Mouse (Mus musculus): ENCODE results near the gene Atp6v0b.

The Atp6v0b gene

DNA sequence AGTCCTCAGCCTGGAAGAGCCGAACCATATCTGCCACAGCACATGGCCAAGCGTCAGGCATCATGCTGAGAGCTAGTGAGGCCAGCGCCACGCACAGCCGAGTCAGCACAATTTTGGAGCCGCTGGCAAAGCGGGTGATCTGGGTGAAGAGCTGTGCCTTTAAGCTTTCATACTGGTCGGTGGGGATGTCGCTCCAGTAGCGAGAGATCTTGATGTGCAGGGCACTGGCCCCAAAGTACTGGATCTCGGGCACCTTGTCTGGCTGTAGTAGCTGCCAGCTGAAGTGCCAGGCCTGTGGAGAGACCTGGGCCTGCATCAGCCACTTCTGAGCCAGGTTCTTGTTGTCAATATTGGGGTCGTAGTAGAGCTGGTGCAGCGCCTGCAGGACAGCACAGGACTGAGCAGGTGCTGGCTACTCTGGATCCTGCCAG is 25.0 kb upstream of the Atp6v0b start:
- DNase-seq (ENCODE audit: extremely low read depth, low read depth, low spot score): no peak

DNA sequence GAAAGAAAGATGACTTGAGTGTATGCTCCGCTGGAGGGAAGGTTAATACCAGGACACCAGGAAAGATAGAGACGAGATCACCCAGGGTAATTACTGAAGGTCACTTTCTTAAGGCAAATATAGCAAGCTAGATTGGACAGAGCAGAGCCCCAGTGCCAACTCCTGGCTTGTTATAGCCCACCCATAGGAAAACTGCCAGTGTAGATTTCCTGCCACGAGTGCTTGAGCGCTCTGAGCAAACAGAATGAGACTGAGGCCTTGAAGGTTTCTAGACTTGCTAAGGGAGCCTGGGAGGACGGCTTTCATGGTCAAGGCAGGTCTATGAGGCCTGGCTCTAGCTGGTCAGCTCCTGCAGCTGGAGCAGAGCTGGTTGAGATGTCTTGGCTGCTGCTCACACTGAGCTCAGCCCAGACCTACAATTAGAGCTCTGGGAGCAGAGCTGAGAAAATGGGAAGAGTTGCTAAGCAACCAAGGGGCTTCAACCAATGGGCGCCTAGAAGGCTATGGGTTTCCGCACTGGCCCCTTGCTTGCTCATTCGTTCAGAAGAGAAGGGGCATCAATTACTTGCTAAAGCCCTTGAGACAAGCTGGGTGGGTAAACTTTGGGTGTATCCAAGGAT is 21.8 kb upstream of the Atp6v0b start:
- no peak for DNase-seq (ENCODE audit: extremely low read depth, low read depth, low spot score)

- DNase-seq (ENCODE audit: extremely low read depth, low read depth, low spot score): peak; percentile 62
These were observed 19.1 kb upstream of the Atp6v0b start for GRCm38 (mm10) chr4:117906196-117906595.

DNA sequence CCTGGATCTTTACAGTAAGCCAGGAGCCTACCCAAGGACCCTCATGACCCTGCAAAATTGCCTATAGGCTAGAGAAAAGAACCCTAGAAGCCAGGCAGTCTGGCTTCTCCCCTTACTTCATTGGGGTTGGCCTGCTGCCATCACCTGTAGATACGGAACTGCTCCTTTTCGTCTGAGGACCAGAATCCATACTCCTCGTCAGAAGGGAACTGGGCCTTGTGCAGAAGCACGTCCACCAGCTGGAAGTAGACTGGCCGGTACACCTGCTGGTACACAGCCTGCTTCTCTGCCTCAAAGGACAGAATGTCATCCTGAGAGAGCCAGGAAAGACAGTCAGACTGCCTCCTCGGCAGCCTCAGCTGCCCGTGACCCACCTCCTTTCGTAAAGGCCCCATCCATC is 17.6 kb upstream of the Atp6v0b start:
- DNase-seq (ENCODE audit: extremely low read depth, low read depth, low spot score): no peak

GRCm38 (mm10) chr4:117904094-117904493 is 17.0 kb upstream of the Atp6v0b start:
- DNase-seq (ENCODE audit: extremely low read depth, low read depth, low spot score): no peak

DNA sequence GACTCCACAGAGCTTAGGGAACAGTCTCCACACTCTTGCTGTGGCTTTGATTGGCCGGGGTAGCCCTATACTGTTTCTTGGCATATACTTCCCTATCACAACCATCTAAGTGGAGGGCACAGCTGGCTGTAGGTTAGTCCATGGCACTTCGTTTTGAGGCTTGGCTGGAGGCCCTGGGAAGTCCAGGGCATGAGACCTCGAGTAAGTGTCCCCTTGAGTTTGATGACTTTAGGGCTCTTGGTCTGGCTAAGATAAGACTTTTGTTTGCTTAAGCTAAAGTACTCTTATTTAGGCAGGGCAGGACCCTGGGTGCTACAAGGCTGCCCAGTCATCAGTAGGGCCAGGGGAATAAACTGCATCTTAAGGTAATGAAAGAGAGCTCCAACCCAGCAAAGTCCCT is 11.0 kb upstream of the Atp6v0b start:
- DNase-seq (ENCODE audit: extremely low read depth, low read depth, low spot score): no peak

DNA sequence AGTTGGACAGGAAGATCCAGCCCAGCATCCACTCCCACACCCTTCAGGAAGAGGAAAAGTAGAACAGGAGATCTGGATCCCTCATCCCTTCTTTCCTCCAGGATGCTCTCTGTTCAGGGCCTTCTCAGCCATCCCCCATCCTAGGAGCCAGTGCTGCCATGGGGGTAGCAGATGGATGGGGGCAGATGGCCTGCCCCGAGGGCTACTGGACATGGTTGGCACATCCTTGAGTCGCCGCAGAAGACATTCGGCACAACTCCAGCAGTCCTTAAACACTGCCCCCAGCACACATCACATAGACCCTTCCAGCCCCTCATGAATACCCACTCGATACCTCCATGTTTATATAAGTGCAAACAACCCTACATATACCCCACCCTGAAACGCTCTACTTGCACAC is 8.9 kb upstream of the Atp6v0b start:
- no peak for DNase-seq (ENCODE audit: extremely low read depth, low read depth, low spot score)

GRCm38 (mm10) chr4:117895339-117895738 is 8.2 kb upstream of the Atp6v0b start:
- no peak for DNase-seq (ENCODE audit: extremely low read depth, low read depth, low spot score)

GRCm38 (mm10) chr4:117894601-117895000 is 7.5 kb upstream of the Atp6v0b start:
- DNase-seq (ENCODE audit: extremely low read depth, low read depth, low spot score): no peak

GRCm38 (mm10) chr4:117893376-117893775 is 6.2 kb upstream of the Atp6v0b start:
- DNase-seq (ENCODE audit: extremely low read depth, low read depth, low spot score): no peak

- peak; percentile 37 for DNase-seq (ENCODE audit: extremely low read depth, low read depth, low spot score)
These were observed 4.6 kb upstream of the Atp6v0b start, which contains the start of gene Dph2 for GRCm38 (mm10) chr4:117891738-117892161. Dph2 (minus strand) TSS chr4:117892032.

DNA sequence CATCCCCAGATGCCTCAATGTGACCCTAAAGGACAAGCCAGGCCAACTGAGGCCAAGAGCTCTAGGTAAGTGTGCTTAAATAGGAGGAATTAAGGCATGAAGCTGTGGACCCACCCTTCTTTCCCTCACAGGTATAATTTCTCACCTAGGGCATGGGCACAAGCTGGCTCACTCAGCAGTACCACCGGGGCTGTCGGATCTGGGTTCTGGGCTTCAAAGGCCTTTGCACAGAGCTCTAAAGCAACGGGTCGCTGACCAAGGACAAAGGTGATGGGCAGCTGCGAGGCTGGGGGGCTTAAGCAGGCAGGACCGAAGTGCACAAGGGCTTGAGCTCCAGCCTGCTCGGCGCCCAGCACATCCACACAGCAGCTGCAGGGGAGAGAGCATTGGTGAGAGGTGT is 3.6 kb upstream of the Atp6v0b start:
- DNase-seq (ENCODE audit: extremely low read depth, low read depth, low spot score): no peak

DNA sequence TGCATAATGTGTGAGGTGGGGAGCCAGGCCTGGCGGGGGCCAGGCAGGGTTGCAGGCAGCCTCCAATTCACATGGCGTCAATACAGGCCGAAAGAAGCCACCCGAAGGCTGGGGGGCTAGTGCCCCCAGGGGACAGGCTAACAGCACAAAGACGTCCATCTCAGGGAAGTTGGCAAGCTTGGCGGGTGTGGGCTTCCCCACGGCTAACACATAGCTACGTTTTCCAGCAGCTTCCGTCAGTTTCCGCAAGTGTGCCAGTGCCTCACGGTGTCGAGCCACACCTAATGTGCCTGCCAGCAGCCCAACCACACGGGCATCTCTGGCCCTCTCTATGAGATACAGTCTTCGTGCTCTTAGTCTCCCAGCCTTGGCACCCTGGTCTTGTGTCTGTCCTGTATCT is 2.9 kb upstream of the Atp6v0b start:
- no peak for DNase-seq (ENCODE audit: extremely low read depth, low read depth, low spot score)

GRCm38 (mm10) chr4:117889471-117889870 is 2.3 kb upstream of the Atp6v0b start:
- DNase-seq (ENCODE audit: extremely low read depth, low read depth, low spot score): no peak

GRCm38 (mm10) chr4:117887920-117888319 is 787 bp upstream of the Atp6v0b start:
- no peak for DNase-seq (ENCODE audit: extremely low read depth, low read depth, low spot score)

DNA sequence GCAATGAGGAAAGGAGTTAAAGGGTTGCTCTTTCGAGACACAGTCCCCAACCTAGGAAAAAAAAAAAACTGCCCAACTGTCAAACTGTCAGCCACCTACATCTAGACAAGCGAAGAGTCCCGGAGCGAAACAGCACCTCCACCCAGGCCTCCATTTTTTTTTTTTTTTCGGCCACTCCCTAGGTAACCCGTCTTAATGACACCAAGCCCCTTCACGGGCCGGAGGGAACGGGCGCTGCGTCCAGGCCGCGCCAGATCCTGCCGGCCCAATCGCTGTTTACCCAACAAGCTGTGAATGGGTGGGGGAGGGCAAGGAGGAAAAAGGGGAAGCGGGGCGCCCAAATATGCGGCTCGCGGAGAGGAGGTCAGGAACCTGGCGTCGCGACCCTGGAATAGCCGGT is 489 bp downstream of the Atp6v0b start:
- no peak for DNase-seq (ENCODE audit: extremely low read depth, low read depth, low spot score)

GRCm38 (mm10) chr4:117885994-117886393 is 1.1 kb downstream of the Atp6v0b start:
- no peak for DNase-seq (ENCODE audit: extremely low read depth, low read depth, low spot score)

- no peak for DNase-seq (ENCODE audit: extremely low read depth, low read depth, low spot score)
These were observed 2.0 kb downstream of the Atp6v0b start for GRCm38 (mm10) chr4:117885093-117885492.

GRCm38 (mm10) chr4:117884146-117884545 is 3.0 kb downstream of the Atp6v0b start:
- no peak for DNase-seq (ENCODE audit: extremely low read depth, low read depth, low spot score)

DNA sequence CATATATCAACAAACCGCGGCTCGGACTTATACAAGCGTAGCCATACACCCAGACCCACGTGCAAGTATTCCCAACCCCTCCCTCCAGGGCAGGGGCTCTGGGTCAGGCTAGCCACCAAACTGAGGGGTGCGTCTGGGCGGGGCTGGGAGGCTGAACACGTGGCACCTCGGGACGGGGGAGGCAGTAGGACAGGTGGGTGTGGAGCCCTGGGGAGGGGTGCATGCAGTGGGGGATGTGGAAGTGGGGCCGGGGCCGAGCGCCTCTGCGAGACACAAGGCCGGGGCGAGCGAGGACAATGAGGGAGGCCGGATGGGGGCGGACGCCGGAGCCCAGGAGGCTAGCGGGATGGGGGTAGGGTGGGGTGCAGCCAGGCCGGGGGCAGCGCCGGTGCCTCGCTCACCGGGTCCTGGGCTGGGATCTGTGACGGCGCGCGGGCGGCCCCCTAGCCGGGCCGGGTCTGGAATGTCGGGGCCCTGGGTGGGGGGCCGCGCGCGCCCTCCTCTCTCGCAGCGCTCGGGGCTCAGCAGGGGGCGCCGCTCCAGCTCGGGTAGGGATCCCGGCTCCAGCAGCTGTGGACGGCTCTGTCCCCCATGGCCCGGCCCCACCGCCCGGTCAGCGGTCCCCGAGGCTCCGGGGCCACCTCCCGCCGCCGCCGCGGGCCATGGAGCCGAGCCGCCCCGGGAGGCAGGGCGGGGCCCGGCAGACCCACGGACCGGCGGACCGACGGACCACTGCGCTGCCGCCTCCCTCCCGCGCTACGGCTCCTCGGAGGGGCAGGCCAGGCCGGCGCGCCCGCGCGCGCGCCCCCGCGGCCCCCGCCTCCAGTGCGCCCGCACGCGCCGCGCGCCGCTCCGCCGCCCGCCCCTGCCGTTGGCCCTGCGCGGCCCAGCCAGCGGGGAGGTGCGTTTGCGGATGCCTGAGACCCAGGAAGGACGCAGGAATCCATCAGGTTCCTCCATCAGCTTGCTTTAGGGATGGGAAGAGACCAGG is 4.1 kb downstream of the Atp6v0b start, which contains the start of gene B4galt2:
TSS of gene B4galt2 (minus strand) at position 787 of the 991 bp plus-strand sequence.
- DNase-seq (ENCODE audit: extremely low read depth, low read depth, low spot score): no peak

DNA sequence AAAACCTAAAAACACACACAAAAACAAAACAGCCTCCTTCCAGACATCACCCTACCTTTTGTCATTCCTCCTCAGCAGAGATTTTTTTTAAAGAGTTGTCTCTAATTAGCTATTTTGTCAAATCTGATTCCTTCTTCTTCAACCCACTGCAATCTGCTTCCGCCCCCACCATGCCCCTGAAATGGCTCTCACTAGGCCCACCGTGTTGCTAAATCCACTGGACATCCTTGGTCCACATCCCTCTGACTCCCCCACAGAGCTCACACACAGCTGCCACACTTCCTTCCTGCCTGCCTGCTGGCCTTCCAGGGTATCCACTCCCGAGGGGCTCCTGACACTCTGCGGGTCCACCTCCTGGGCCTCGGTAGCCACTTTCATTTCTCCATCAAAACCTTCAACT is 8.4 kb downstream of the Atp6v0b start:
- DNase-seq (ENCODE audit: extremely low read depth, low read depth, low spot score): no peak

DNA sequence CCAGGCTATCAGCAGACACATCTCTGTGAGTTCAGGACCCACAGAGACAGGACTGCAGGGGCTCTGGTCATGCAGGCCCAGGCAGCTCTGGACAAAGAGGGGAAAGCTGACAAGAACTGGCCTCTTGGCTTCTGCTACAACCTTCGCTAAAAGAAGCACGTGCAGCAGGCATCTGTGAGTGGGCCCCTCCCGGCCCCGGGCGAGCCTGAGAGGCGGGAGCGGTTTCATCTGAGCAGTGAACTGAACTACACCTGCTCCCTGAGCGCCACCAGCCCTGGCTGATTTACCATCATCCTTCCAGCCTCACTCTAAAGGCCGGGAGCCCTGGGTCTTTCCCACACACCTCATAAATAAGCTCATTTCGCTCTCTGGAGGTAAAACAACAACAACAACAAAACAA is 8.8 kb downstream of the Atp6v0b start:
- no peak for DNase-seq (ENCODE audit: extremely low read depth, low read depth, low spot score)

All from fat pad, adult 2 months (tissue).